Mouse (Mus musculus) testis, postnatal 14 days (tissue): ENCODE measurements around the gene Tbca.

Experiments used
- DNase-seq: peaks from one replicate; pipeline ENCODE4 v3.0.0; 2021; ENCODE audit warnings: low spot score

The Tbca gene

GRCm38 (mm10) chr13:94788771-94789649 lies at the start of gene Tbca:
Tbca (plus strand) TSS chr13:94788910.
- peak; percentile 89 for DNase-seq

DNA sequence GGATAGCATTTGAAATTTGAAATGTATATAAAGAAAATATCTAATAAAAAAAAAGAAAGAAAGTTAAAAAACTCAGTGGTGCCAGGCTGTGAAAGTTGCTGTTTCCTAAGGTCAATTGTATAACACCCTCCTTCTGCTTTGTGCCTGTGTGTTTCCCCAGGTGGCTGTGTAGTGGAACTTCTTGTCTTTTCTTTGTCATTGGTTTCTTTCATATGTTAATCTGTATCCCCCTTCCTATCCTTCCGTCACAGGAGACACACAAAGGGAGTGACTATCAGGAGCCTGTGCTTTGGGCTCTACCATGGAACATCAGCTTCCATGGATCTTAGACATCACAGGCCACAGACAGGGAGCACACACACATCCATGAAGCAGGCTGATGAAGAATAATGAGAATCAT lies 43.5 kb upstream of the Tbca start:
- no peak for DNase-seq

DNA sequence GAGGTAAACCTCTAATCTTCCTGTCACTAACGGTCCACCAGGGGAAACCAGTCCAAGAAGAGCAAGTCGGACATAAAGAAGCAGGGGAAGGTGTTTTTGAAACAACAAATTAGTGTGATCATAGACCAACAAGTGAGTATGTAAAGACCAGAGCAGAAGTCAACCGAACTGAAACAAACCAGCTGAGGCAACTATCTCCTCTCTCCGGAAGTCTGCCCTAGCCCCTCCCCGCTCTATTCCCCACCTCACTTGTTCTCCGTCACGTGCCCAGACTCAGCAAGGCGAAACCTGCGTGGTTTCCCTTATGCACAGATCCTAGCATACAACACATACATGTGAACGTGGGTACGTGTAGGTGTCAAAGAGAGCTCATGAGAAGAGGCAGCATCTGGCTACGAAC lies 22.9 kb upstream of the Tbca start:
- peak; percentile 14 for DNase-seq

GRCm38 (mm10) chr13:94768460-94769154 lies 20.1 kb upstream of the Tbca start:
- DNase-seq: no peak

DNA sequence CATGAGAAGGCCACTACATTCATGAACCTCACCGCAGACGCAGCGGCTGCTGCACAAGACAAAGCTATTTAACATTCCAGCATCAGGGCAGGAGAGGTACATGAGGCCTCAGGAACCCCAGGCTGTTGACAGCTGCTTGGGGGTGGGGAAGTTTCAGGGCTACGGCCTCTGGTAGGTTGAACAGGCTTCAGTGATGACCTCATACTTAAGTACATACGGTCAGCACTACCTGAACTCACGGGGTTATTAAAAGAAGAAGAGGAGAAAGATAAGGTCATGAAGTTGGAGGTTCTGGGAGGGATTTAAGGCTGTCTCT lies 19.6 kb upstream of the Tbca start:
- DNase-seq: no peak

DNA sequence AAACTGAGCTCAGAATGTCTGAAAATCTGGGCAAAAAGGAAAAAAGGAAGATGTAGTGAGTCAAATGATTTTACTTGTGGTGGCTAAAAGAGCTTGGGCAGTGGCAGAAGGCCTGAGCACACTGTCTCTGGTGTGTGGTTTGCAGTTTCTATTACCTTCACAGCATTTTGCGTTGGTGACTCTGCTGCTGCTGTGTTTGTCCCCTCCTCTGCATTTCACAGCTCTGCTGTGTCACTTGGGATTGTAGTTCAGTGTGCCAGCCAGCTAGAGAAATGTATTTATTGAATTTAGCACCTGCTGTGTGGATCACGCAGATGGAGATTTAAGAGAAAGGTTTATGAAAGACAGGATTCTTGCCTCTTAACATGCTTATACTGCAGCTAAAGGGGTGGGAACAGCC lies 1.8 kb upstream of the Tbca start:
- no peak for DNase-seq

- DNase-seq: no peak
These were observed 6.0 kb downstream of the Tbca start for GRCm38 (mm10) chr13:94794689-94795088.

- no peak for DNase-seq
These were observed 14.9 kb downstream of the Tbca start for GRCm38 (mm10) chr13:94803480-94804057.

DNA sequence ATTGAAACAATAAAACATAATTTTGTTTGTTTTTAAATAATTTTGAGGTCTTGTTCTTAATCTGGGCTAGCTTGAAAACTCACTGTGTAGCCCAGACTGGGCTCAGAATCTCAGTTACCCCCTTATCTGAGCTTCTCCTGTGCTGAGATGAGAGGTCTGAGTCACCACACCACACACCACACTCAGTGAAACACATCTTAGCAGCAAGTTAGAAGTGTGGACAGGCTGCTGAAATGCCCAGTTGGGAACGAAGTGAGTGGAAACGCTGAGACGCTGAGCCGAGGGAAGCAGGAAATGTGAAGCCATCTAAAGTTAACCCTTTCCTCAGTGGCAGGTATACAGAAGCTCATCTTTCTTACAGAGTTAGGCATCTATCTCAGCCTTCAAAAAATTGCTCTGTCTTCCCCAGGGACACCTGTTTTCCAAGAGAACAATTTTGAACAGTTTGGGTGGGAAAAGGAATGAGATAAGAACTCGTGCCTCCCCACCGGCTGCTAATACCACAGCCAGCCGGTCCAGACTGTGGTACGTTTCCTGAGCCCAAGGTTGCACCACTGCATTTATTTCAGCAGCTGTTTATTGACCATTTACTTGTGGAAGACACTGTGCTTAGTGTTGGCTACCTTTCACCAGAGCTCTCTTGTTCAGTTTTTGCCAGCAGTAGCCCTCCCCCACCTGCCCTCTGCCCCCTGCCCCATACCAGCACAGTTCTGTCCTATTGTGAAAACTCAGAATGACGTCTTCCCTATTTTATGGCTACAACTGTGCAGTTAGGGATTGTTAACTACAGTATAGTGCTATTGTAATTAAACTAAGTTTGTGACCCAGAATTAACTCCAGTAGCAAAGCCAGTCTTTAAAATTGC lies 17.8 kb downstream of the Tbca start:
- no peak for DNase-seq

DNA sequence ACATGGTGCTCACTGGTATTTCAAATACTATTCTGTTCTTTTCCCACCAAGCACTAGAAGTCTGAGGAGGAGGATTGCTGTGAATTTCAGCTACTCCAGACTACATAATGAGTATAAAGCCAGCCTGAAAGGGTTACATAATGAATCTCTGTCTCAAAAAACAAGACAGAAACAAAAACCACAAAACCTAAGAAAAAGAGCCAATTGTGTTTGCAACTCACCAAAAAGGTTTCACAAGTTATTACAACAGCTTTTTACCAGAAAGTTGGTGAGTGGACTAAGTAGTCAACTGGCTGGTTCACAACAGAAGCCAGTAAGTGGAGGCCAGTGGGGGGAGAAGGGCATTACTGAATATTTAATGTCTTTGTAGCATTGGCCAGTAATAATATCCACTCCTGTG lies 19.9 kb downstream of the Tbca start:
- DNase-seq: no peak

GRCm38 (mm10) chr13:94809724-94810123 lies 21.0 kb downstream of the Tbca start:
- no peak for DNase-seq

DNA sequence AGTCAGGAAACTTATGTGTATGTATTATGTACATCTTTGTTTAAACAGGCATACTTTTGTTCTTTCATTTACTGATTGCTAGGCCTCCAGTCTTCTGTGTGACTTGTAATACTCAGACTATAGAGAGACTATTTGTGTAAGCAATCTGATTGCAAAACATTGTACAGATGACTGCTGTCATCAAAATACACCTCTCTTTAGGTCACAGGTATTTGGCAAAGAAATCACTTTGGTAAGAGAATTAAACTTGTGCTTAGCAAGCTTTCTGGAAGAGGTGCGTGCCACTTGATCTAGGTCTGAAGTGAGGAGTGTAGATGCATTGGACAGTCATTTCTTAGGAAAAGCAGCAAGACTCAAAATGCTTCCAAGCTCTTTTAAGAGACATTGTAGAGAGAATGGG lies 22.7 kb downstream of the Tbca start:
- DNase-seq: no peak

DNA sequence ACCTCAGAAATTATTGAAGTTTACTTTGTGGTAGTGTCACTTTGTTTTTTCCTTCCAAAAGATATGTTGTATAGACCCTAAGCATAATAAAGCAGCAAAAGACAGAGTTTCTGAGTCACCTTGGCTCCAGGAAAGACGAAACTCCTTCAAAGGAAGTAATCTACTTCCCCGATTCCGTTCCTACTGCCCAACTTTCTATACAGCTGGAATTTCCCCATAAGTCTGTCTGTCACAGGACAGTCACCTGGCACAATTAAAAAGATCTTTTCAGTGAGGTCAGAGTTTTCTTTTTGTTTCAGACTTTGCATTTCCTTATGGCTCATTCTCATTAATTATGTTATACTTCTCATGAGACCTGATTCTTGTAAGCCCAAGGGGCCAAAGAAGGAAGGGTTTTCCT lies 25.1 kb downstream of the Tbca start:
- DNase-seq: no peak

GRCm38 (mm10) chr13:94820516-94820915 lies 31.8 kb downstream of the Tbca start:
- no peak for DNase-seq

DNA sequence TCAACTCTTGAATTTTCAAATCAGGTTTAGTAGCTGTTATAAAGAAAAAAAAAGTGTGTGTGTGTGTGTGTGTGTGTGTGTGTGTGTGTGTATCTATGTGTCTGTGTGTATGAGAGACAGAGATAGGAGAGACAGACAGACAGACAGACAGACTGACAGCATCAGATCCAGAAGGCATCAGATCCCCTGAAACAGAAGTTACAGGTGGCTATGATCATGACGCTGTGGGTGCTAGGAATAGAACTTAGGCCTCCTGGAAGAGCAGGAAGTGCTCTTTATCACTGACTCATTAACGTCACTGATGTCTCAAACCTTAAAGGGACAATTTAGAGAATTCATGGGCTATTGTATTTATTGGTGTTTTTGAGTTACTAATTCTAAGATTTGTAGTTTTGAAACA lies 32.2 kb downstream of the Tbca start:
- no peak for DNase-seq

DNA sequence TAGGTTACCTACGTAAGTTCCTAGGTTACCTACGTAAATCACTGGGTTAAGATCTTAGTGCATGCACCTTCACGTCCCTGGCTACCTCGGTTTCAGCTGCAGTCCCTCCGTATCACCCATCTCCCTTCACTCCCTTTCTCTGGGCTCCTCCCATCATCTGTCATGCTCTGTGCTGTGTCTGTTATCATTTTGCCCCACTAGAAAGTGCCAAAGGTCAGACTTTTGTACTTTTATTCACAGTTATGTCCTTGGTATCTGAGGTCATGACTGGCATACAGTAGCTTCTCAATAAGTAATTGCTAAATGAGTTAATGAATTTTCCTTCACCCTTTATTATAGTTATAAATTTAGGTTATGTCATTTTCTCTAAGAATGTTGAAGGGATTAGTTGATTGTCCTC lies 37.7 kb downstream of the Tbca start:
- no peak for DNase-seq

- DNase-seq: no peak
These were observed 38.3 kb downstream of the Tbca start for GRCm38 (mm10) chr13:94826986-94827385.

DNA sequence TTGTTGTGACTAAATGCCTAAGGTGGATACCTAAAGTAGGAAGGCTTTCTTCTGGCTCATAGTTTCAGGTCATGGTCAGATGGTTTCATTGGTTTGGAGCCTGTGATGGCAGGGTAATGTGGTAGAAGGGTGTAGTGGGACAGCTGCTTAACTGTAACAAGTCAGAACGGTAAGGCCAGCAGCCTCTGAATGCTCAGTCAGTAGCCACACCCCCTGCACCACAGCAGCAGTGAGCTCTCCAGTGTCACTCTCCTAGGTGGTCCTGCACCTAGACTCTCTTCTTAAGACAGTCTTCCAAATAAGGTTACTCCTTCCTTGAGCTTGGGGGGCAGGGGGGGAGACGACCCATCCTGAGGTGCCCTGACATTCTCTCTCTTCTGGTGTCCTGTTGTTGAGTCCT lies 39.1 kb downstream of the Tbca start:
- no peak for DNase-seq

- DNase-seq: no peak
These were observed 49.5 kb downstream of the Tbca start for GRCm38 (mm10) chr13:94838047-94838720.

- no peak for DNase-seq
These were observed 50.1 kb downstream of the Tbca start for GRCm38 (mm10) chr13:94838756-94839337.

DNA sequence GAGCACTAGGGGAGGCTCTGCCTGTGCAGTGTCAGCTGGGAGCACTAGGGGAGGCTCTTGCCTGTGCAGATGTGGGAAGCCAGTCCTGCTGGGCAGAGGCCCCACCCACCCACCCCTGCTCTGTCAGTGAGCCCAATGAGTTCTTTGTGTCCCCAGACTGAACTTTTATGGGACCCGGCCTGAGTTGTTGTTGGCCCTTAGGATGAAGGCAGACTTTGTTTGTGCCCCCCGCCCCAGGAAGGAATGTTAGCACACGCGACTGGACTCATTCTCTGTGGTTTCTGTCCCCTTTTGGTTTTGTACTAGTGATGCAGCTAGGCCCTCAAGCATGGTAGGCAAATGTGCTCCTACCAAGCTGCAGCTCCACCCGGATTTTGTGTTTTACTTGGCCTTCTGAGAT lies 54.5 kb downstream of the Tbca start:
- DNase-seq: no peak
